Mouse (Mus musculus) cerebellum, adult 9-10 months (tissue): ENCODE measurements around the gene Lep.

Experiments used
- DNase-seq: peaks from one replicate; pipeline ENCODE4 v3.0.0; 2022

Gene Lep

GRCm38 (mm10) chr6:29049926-29050325 lies 10.1 kb upstream of the Lep start:
- no peak for DNase-seq

GRCm38 (mm10) chr6:29052188-29052587 lies 7.8 kb upstream of the Lep start:
- no peak for DNase-seq

- DNase-seq: no peak
Observed at GRCm38 (mm10) chr6:29053181-29053580, 6.8 kb upstream of the Lep start.

GRCm38 (mm10) chr6:29056377-29056776 lies 3.6 kb upstream of the Lep start:
- no peak for DNase-seq

- DNase-seq: no peak
Observed at GRCm38 (mm10) chr6:29066389-29066790, 6.4 kb downstream of the Lep start.

- DNase-seq: peak; percentile 61
Observed at GRCm38 (mm10) chr6:29072258-29072657, 12.2 kb downstream of the Lep start.

- DNase-seq: peak; percentile 47
Observed at GRCm38 (mm10) chr6:29073462-29074132, 13.6 kb downstream of the Lep start.

GRCm38 (mm10) chr6:29074133-29074469 lies 14.1 kb downstream of the Lep start:
- DNase-seq: peak; percentile 34

GRCm38 (mm10) chr6:29079291-29079690 lies 19.3 kb downstream of the Lep start:
- DNase-seq: no peak

GRCm38 (mm10) chr6:29081826-29082363 lies 21.9 kb downstream of the Lep start:
- no peak for DNase-seq

- no peak for DNase-seq
Observed at GRCm38 (mm10) chr6:29082776-29083354, 22.8 kb downstream of the Lep start.

GRCm38 (mm10) chr6:29084401-29084800 lies 24.4 kb downstream of the Lep start:
- DNase-seq: no peak

- DNase-seq: no peak
Observed at GRCm38 (mm10) chr6:29087921-29088709, 28.1 kb downstream of the Lep start.

GRCm38 (mm10) chr6:29092234-29092633 lies 32.2 kb downstream of the Lep start:
- no peak for DNase-seq

- DNase-seq: no peak
Observed at GRCm38 (mm10) chr6:29092904-29093303, 32.9 kb downstream of the Lep start.

GRCm38 (mm10) chr6:29099536-29100170 lies 39.6 kb downstream of the Lep start:
- DNase-seq: no peak

GRCm38 (mm10) chr6:29100423-29100822 lies 40.4 kb downstream of the Lep start:
- no peak for DNase-seq

- no peak for DNase-seq
Observed at GRCm38 (mm10) chr6:29101248-29101864, 41.3 kb downstream of the Lep start.

- DNase-seq: no peak
Observed at GRCm38 (mm10) chr6:29108376-29108775, 48.4 kb downstream of the Lep start.

- DNase-seq: no peak
Observed at GRCm38 (mm10) chr6:29111501-29111900, 51.5 kb downstream of the Lep start.

GRCm38 (mm10) chr6:29115756-29116155 lies 55.7 kb downstream of the Lep start:
- no peak for DNase-seq

GRCm38 (mm10) chr6:29117417-29118104 lies 57.5 kb downstream of the Lep start:
- peak; percentile 9 for DNase-seq
